Mouse (Mus musculus): ENCODE results near the gene Obscn. TPM values are rescaled to one million over a fixed set of nuclear protein-coding genes. Genes with fewer than 3 reads are reported as not detected.

Obscn gene
- polyA plus RNA-seq, 2 experiments = 5.4 to 11.0 TPM

- no peak for DNase-seq (ENCODE audit: low spot score)
These were observed 28.2 kb upstream of the Obscn start for GRCm38 (mm10) chr11:59164384-59164783.

GRCm38 (mm10) chr11:59163255-59164236 lies 27.3 kb upstream of the Obscn start, which contains the start of gene Iba57:
Iba57 (minus strand) TSS chr11:59163739.
- peak within 1 kb of the TSS; percentile 92 for H3K9ac ChIP-seq (ENCODE audit: low read depth, low read length, severe bottlenecking)
- peak; percentile 94; the same call in 1 of the 2 replicates for TF ChIP-seq POLR2A (IDR thresholded peaks at IDR 0.05; ENCODE audit: borderline replicate concordance, extremely low read depth, insufficient read depth, insufficient read length)
- WGBS = 5% methylated on average over 41 of the region's 68 CpGs
- peak within 1 kb of the TSS; percentile 70 for H3K4me2 ChIP-seq (replicated peaks; ENCODE audit: low read depth, low read length, severe bottlenecking)
- peak within 1 kb of the TSS; percentile 98 for H3K27ac ChIP-seq (replicated peaks; ENCODE audit: low read depth, low read length)
- peak within 1 kb of the TSS; percentile 78 for H3K4me3 ChIP-seq (replicated peaks; ENCODE audit: low read length)
- peaks cover 11% of the 10 kb centered on the region for H3K4me1 ChIP-seq (ENCODE audit: control insufficient read depth, insufficient read depth, low read length)
- DNase-seq (ENCODE audit: low spot score) = peak; percentile 98
- no peaks in the 10 kb centered on the region for H3K9me3 ChIP-seq (ENCODE audit: control insufficient read depth, low read length)
- no peaks in the 10 kb centered on the region for H3K27me3 ChIP-seq (ENCODE audit: control insufficient read depth, insufficient read depth, low read length)
- no peaks in the 10 kb centered on the region for H3K36me3 ChIP-seq (ENCODE audit: control insufficient read depth, insufficient read depth, low read length)
- ATAC-seq (ENCODE audit: low FRiP score, low read depth) = peak; percentile 98

More at GRCm38 (mm10) chr11:59164384-59164783, 28.2 kb upstream of the Obscn start:
- 84% methylated on average over 9 of the region's 9 CpGs for WGBS
- Histone ChIP-seq H3K4me3 (replicated peaks; ENCODE audit: low read length) (peak overlapping the region; percentile 78), H3K36me3 (ENCODE audit: control insufficient read depth, insufficient read depth, low read length) (no peaks in the 10 kb centered on the region), H3K27ac (replicated peaks; ENCODE audit: low read depth, low read length) (no peak overlapping the region), H3K27me3 (ENCODE audit: control insufficient read depth, insufficient read depth, low read length) (no peaks in the 10 kb centered on the region), H3K9ac (ENCODE audit: low read depth, low read length, severe bottlenecking) (no peak overlapping the region), H3K4me1 (ENCODE audit: control insufficient read depth, insufficient read depth, low read length) (peaks cover 11% of the 10 kb centered on the region), H3K4me2 (replicated peaks; ENCODE audit: low read depth, low read length, severe bottlenecking) (peak overlapping the region; percentile 70; the same call in 1 of the 2 replicates), H3K9me3 (ENCODE audit: control insufficient read depth, low read length) (no peaks in the 10 kb centered on the region)
- no peak for ATAC-seq (ENCODE audit: low FRiP score, low read depth)
- TF ChIP-seq POLR2A (IDR thresholded peaks at IDR 0.05; ENCODE audit: borderline replicate concordance, extremely low read depth, insufficient read depth, insufficient read length) = no peak

GRCm38 (mm10) chr11:59162443-59163254 lies 26.4 kb upstream of the Obscn start:
- 59% methylated on average over 9 of the region's 9 CpGs for WGBS
- peak overlapping the region; percentile 46 for H3K9ac ChIP-seq (ENCODE audit: low read depth, low read length, severe bottlenecking)
- ATAC-seq (ENCODE audit: low FRiP score, low read depth) (no peak), DNase-seq (ENCODE audit: low spot score) (no peak)
- H3K27ac ChIP-seq (replicated peaks; ENCODE audit: low read depth, low read length) = peak overlapping the region; percentile 48
- peaks cover 11% of the 10 kb centered on the region for H3K4me1 ChIP-seq (ENCODE audit: control insufficient read depth, insufficient read depth, low read length)
- TF ChIP-seq POLR2A (IDR thresholded peaks at IDR 0.05; ENCODE audit: borderline replicate concordance, extremely low read depth, insufficient read depth, insufficient read length) = no peak
- H3K4me2 ChIP-seq (replicated peaks; ENCODE audit: low read depth, low read length, severe bottlenecking) = peak overlapping the region; percentile 70
- peaks cover 6% of the 10 kb centered on the region for H3K36me3 ChIP-seq (ENCODE audit: control insufficient read depth, insufficient read depth, low read length)
- H3K9me3 ChIP-seq (ENCODE audit: control insufficient read depth, low read length) = no peaks in the 10 kb centered on the region
- H3K4me3 ChIP-seq (replicated peaks; ENCODE audit: low read length) = peak overlapping the region; percentile 78
- H3K27me3 ChIP-seq (ENCODE audit: control insufficient read depth, insufficient read depth, low read length) = no peaks in the 10 kb centered on the region

GRCm38 (mm10) chr11:59161398-59161797 lies 25.2 kb upstream of the Obscn start:
- DNase-seq (ENCODE audit: low spot score) = peak; percentile 61
- Histone ChIP-seq H3K4me2 (replicated peaks; ENCODE audit: low read depth, low read length, severe bottlenecking) (no peak overlapping the region), H3K27ac (replicated peaks; ENCODE audit: low read depth, low read length) (no peak overlapping the region), H3K9me3 (ENCODE audit: control insufficient read depth, low read length) (no peaks in the 10 kb centered on the region), H3K36me3 (ENCODE audit: control insufficient read depth, insufficient read depth, low read length) (peaks cover 13% of the 10 kb centered on the region), H3K27me3 (ENCODE audit: control insufficient read depth, insufficient read depth, low read length) (no peaks in the 10 kb centered on the region), H3K4me3 (replicated peaks; ENCODE audit: low read length) (no peak overlapping the region), H3K4me1 (ENCODE audit: control insufficient read depth, insufficient read depth, low read length) (peaks cover 11% of the 10 kb centered on the region), H3K9ac (ENCODE audit: low read depth, low read length, severe bottlenecking) (no peak overlapping the region)
- WGBS = 75% methylated on average over 5 of the region's 5 CpGs
- no peak for TF ChIP-seq POLR2A (IDR thresholded peaks at IDR 0.05; ENCODE audit: borderline replicate concordance, extremely low read depth, insufficient read depth, insufficient read length)
- ATAC-seq (ENCODE audit: low FRiP score, low read depth) = no peak

GRCm38 (mm10) chr11:59159558-59159957 lies 23.4 kb upstream of the Obscn start:
- Histone ChIP-seq H3K4me2 (replicated peaks; ENCODE audit: low read depth, low read length, severe bottlenecking) (no peak overlapping the region), H3K4me3 (replicated peaks; ENCODE audit: low read length) (no peak overlapping the region), H3K27me3 (ENCODE audit: control insufficient read depth, insufficient read depth, low read length) (no peaks in the 10 kb centered on the region), H3K36me3 (ENCODE audit: control insufficient read depth, insufficient read depth, low read length) (peaks cover 19% of the 10 kb centered on the region), H3K9ac (ENCODE audit: low read depth, low read length, severe bottlenecking) (no peak overlapping the region), H3K9me3 (ENCODE audit: control insufficient read depth, low read length) (no peaks in the 10 kb centered on the region), H3K27ac (replicated peaks; ENCODE audit: low read depth, low read length) (no peak overlapping the region), H3K4me1 (ENCODE audit: control insufficient read depth, insufficient read depth, low read length) (peaks cover 11% of the 10 kb centered on the region)
- TF ChIP-seq POLR2A (IDR thresholded peaks at IDR 0.05; ENCODE audit: borderline replicate concordance, extremely low read depth, insufficient read depth, insufficient read length) = no peak
- DNase-seq (ENCODE audit: low spot score) (no peak), ATAC-seq (ENCODE audit: low FRiP score, low read depth) (no peak)
- WGBS = 89% methylated on average over 4 of the region's 4 CpGs

Data from limb, embryonic 14.5 days (tissue).